Mouse (Mus musculus) cerebellum, adult 2 months (tissue): ENCODE data around the gene Orai2.

ENCODE experiments used
- CTCF ChIP-seq: fragments of 200-500 bp; IDR thresholded peaks from 2 replicates; pipeline ENCODE4 v1.5.1; 2011; ENCODE audit warnings: low read depth, mild to moderate bottlenecking, control low read depth, low read length, moderate library complexity, borderline replicate concordance; ENCODE audit not compliant: insufficient read depth
- POLR2A ChIP-seq: fragments of 200-500 bp; IDR thresholded peaks from 2 replicates; pipeline ENCODE4 v1.6.1; 2011; ENCODE audit warnings: low read length, control low read depth, borderline replicate concordance; ENCODE audit not compliant: insufficient read depth

DNA sequence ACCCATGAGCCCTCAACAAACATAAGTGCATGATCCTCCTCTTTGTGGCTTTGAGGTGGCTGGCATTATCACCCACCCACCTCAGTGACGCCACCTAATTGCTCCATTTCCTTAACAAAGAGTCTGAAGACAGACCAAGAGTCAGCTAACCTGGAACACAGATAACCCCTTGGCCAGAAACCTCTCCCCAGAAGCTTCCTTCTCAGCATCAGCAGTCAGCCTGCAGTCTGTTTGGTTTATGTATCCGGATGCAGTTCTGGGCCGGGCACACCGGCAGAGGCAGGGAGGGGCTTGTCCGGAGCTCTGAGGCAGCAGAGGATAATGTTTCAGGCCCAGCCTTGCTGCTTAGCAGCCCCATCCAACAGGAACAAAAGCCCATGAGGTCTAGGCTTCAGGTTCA is 9.1 kb upstream of the Orai2 start:
- TF ChIP-seq POLR2A: no peak
- TF ChIP-seq CTCF: no peak
